Mouse (Mus musculus) testis, adult 2 months (tissue): ENCODE measurements around the gene Ift81.

ENCODE experiments used
- CTCF ChIP-seq: fragments of 200-500 bp; IDR thresholded peaks from 2 replicates; pipeline ENCODE4 v1.5.1; 2012; ENCODE audit warnings: low read depth, mild to moderate bottlenecking, inconsistent platforms, low read length, moderate library complexity; ENCODE audit not compliant: control insufficient read depth, insufficient read depth, insufficient replicate concordance
- POLR2A ChIP-seq: fragments of 200-500 bp; IDR thresholded peaks from 2 replicates; pipeline ENCODE4 v1.6.1; 2012; ENCODE audit warnings: low read depth, mild to moderate bottlenecking, inconsistent platforms, low read length, moderate library complexity; ENCODE audit not compliant: control insufficient read depth

DNA sequence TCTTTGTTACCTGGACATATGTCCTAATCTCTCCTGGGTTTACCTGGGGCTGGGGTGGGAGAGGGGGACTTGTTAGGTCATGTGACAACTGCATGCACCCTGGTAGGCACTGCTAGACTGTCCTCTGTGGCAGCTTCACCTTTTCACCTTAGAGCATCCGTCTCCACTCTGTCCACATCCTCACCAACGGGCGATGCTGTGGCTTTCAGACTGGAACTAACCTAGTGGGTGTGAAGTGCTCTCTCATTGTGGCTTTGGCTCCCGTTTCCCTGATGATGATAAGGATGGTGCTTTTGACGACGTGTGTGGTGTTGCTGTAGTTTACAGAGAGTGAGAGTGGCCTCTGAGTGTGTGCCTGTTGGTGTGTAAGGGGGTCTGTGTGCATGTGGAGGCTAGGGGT, 31.0 kb upstream of the Ift81 start:
- no peak for TF ChIP-seq CTCF
- TF ChIP-seq POLR2A: no peak
